Mouse (Mus musculus): Measurements from ENCODE around the gene Def8.
"Not testable (repeated sequence)": the region's sequence is repeated elsewhere in the genome, so short reads cannot be mapped to it uniquely, and the experiment has no call there.

Def8 gene

GRCm38 (mm10) chr8:123441788-123442187 is 18.5 kb downstream of the Def8 start:
- DNase-seq = no peak

- DNase-seq = no peak
These were observed 19.0 kb downstream of the Def8 start for GRCm38 (mm10) chr8:123442351-123442750.

GRCm38 (mm10) chr8:123442871-123443575 is 19.7 kb downstream of the Def8 start:
- peak; percentile 99 for DNase-seq

- DNase-seq = no peak
These were observed 20.2 kb downstream of the Def8 start for GRCm38 (mm10) chr8:123443576-123443921.

- no peak for DNase-seq
These were observed 20.8 kb downstream of the Def8 start for GRCm38 (mm10) chr8:123444131-123444530.

- no peak for DNase-seq
These were observed 22.7 kb downstream of the Def8 start for GRCm38 (mm10) chr8:123445981-123446380.

- DNase-seq = no peak
These were observed 23.5 kb downstream of the Def8 start for GRCm38 (mm10) chr8:123446799-123447198.

- DNase-seq = no peak
These were observed 27.5 kb downstream of the Def8 start for GRCm38 (mm10) chr8:123450783-123451182.

GRCm38 (mm10) chr8:123451747-123452146 is 28.4 kb downstream of the Def8 start:
- DNase-seq = not testable (repeated sequence)

GRCm38 (mm10) chr8:123452149-123452548 is 28.8 kb downstream of the Def8 start:
- no peak for DNase-seq

GRCm38 (mm10) chr8:123453291-123453690 is 30.0 kb downstream of the Def8 start:
- DNase-seq = no peak

- no peak for DNase-seq
These were observed 30.6 kb downstream of the Def8 start for GRCm38 (mm10) chr8:123453951-123454350.

GRCm38 (mm10) chr8:123454559-123454958 is 31.2 kb downstream of the Def8 start:
- no peak for DNase-seq

- no peak for DNase-seq
These were observed 40.3 kb downstream of the Def8 start for GRCm38 (mm10) chr8:123463651-123464050.

- DNase-seq = no peak
These were observed 44.1 kb downstream of the Def8 start for GRCm38 (mm10) chr8:123467476-123467875.

- DNase-seq = not testable (repeated sequence)
These were observed 49.7 kb downstream of the Def8 start for GRCm38 (mm10) chr8:123472991-123473390.

GRCm38 (mm10) chr8:123474549-123474948 is 51.2 kb downstream of the Def8 start:
- DNase-seq = not testable (repeated sequence)

- DNase-seq = peak in 1 of 2 experiments; percentile 41
These were observed 53.8 kb downstream of the Def8 start for GRCm38 (mm10) chr8:123476911-123477736.

GRCm38 (mm10) chr8:123477737-123478258 is 54.5 kb downstream of the Def8 start, which contains the start of gene Afg3l1:
Gene Afg3l1, plus strand, starts transcription at chr8:123477903.
- DNase-seq = peak; percentile 97

GRCm38 (mm10) chr8:123478456-123479218 is 55.3 kb downstream of the Def8 start:
- DNase-seq = no peak

GRCm38 (mm10) chr8:123482627-123483026 is 59.3 kb downstream of the Def8 start:
- peak in 1 of 2 experiments; percentile 30 for DNase-seq

- no peak for DNase-seq
These were observed 68.2 kb downstream of the Def8 start for GRCm38 (mm10) chr8:123491280-123492075.

Data from cerebellum, postnatal 25 days (tissue).